Mouse (Mus musculus): Measurements from ENCODE around the gene Cdh8.

- TF ChIP-seq CTCF (IDR thresholded peaks at IDR 0.05; ENCODE audit: borderline replicate concordance, insufficient read depth, low read depth, low read length), result no peak
- TF ChIP-seq POLR2A (IDR thresholded peaks at IDR 0.05; ENCODE audit: borderline replicate concordance, insufficient read depth, low read length), result no peak
Observed at GRCm38 (mm10) chr8:99234372-99234771, 181.9 kb downstream of the Cdh8 start.
